Mouse (Mus musculus) megakaryocyte progenitor cell, adult 5-6 weeks (primary cell): ENCODE results near the gene Pbld2. TPM values are rescaled to one million over a fixed set of nuclear protein-coding genes. Genes with fewer than 3 reads are reported as not detected.
"Not testable (repeated sequence)": the region's sequence is repeated elsewhere in the genome, so short reads cannot be mapped to it uniquely, and the experiment has no call there.

Experiments
- ATAC-seq: replicated peaks from 2 replicates; pipeline ENCODE4 v1.8.0; 2016; ENCODE audit warnings: mild to moderate bottlenecking, moderate TSS enrichment, inconsistent platforms; ENCODE audit not compliant: poor library complexity
- total RNA-seq, 2 experiments: library from RNA; stranded (forward) in 1 of 2; stranded (reverse) in 1 of 2; fragments of 157-497, 149-512 nt in 1 of 2; fragments of 200-1000 nt in 1 of 2; gene quantifications; 2 replicates each; pipeline versions ENCODE4 v1.2.3 to v1.2.4; 2015 to 2017

Gene Pbld2
- total RNA-seq, 2 experiments from 2014 or later: not detected

DNA sequence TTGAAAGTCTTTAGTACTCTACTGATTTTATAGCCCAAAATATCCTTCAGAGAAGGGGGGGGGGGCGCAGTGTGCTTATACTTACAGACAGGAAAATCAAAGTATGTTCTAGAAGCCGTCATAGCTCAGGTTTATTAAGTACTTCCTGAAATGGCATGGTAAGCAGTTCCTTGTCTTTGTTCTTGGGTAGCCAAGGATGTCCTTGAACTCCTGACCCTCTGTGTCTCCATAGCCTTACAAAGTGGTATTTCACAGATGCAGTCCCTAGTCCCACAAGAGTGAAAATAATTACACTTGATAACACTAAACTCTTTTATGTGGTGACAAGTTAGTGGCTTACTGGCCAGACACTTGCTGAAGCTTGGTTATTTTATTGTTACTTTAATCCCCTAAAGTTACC is 901 bp downstream of the Pbld2 start:
- ATAC-seq: no peak

GRCm38 (mm10) chr10:63025491-63026011 is 1.4 kb downstream of the Pbld2 start:
- ATAC-seq: no peak

- ATAC-seq: no peak
Measured at GRCm38 (mm10) chr10:63026156-63026794, 2.2 kb downstream of the Pbld2 start.

GRCm38 (mm10) chr10:63026795-63027160 is 2.7 kb downstream of the Pbld2 start:
- no peak for ATAC-seq

GRCm38 (mm10) chr10:63027376-63028161 is 3.5 kb downstream of the Pbld2 start:
- no peak for ATAC-seq

DNA sequence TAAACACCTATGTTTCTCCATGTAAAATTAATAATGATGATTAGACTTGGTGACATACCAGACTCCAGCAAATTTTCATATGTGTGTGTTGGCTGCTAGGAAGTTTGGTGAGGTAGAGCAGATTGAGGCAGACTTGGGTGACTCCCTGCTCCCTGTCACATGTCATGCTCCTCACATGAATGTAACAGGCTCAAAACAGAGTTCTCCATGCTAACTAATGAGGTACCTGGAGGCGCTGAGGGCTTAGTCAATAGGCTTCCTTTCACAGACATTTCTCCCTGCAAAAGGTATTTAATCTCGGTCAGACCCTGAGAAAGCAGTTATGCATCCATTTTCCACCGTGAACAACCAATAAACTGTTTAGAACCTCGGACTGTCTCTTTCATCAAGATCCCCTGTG is 4.3 kb downstream of the Pbld2 start:
- ATAC-seq: no peak

GRCm38 (mm10) chr10:63032267-63032666 is 8.2 kb downstream of the Pbld2 start:
- no peak for ATAC-seq

DNA sequence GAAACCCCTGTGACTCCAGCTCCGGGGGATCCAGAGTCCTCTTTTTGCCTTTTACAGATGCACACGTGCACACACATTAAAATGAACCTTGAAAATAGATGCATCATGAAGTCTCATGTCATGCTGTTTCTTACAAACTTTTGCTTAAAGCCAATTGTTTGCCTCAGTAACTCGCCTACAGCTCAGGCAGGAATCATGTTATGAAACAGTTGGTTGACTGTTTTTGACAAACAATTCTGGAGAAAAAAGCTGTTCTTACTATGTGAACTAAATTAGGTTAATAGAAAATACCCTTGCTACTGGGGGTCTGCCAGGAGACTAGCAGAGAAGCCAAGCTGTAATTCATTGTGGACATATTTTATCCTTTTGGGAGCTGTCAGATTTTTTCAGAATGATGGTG is 8.8 kb downstream of the Pbld2 start:
- ATAC-seq: no peak

GRCm38 (mm10) chr10:63038571-63039320 is 14.6 kb downstream of the Pbld2 start:
- no peak for ATAC-seq

DNA sequence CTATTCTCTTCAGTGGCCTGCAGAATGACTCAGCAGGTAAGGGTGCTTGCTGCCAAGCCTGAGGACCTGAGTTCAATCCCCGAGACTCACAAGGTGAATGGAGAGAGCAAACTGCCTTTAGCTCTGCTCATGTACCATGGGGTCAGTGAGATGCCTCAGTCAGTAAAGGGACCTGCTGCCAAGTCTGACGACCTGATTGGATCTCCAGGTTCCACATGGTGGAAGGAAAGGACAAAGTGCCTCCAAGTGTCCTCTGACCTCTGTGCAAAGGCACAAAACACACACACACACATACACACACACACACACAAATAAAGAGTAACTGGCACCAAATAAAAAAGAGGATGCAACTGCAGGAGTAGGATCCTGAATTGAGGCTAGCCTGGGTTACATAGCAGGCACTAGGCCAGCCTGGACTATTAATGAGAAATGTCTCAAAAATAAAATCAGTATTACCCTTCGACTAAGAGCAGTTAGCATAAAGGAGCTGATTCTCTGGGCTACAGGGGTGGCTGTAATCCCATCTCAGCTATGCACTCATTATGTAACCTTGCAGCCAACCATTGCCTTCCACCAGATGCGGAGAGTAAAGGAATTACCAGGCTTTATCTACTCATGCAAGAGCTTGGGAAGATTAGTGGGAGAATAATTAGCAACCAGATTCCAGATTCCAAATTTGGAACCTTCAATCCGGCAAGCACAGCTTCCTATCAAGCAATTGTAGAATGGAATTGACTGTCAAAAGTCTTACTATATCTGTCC is 15.9 kb downstream of the Pbld2 start:
- ATAC-seq: no peak

- ATAC-seq: 0 out of 2 replicates have a peak, but pooled peaks have one; percentile 26
Measured at GRCm38 (mm10) chr10:63043154-63043553, 19.0 kb downstream of the Pbld2 start.

DNA sequence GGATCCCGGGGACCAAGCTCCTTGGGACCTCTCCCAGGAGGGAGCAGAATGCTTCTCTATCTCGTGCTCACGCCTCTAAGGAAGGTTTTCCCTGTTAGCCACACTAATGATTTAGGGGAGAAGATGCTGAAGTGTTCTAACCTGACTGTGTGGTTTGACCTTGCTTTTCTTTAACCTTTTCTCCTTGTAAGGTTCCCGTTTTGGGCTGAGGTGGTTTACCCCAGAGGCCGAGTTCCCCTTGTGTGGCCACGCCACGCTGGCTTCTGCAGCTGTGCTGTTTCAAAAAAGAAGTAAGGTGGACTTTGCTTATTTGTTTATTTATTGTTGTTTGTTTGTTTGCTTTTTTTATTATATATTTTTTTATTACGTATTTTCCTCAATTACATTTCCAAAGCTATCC is 23.6 kb downstream of the Pbld2 start:
- no peak for ATAC-seq

DNA sequence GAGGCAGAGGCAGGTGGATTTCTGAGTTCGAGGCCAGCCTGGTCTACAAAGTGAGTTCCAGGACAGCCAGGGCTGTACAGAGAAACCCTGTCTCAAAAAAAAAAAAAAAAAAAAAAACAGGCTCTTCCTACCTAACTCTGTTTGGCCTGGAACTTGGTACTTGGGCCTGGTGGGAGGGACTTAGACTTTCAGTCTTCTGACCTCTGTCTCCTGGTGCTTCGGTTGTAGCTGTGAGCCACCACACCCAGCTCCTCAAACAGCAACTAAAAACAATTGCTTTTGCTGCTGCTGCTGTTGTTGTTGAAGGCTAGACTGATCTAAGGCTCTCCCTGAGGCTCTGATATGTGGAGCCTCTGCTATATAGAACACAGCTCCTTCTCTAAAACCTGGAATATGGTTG is 25.0 kb downstream of the Pbld2 start:
- no peak for ATAC-seq

DNA sequence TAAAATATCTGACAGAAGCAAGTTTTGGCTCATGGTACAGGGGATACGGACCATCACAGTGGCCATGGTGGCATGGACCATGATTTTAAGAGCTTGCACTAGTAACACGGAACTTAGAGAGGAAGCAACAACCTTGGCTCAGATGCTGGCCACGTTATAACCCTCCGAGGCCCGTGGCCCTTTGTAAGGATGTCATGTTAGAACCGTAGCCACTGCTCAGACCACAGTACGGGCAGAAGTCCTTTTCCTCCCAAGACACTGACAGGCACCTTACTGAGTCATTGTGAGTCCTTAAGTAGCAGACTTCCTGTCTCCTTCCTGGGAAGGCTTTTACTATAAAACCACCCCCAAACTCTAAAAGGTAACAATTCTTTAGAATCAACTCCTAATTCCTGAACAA is 27.2 kb downstream of the Pbld2 start:
- ATAC-seq: no peak

DNA sequence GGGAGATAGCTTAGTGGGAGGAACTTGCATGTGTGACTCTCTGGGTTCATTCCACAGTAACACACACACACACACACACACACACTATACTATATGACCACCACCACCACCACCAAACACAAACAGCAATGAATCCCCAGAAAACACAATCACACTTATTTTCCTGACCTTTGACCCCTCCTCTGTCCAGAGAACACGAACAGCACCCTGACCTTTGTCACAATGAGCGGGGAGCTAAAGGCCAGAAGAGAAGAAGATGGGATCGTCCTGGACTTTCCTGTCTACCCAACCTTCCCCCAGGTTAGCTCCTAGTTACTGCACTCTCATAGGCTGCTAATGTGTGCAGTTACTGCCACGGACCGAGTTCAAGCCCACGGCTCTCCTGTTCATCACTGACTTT is 27.9 kb downstream of the Pbld2 start:
- no peak for ATAC-seq

DNA sequence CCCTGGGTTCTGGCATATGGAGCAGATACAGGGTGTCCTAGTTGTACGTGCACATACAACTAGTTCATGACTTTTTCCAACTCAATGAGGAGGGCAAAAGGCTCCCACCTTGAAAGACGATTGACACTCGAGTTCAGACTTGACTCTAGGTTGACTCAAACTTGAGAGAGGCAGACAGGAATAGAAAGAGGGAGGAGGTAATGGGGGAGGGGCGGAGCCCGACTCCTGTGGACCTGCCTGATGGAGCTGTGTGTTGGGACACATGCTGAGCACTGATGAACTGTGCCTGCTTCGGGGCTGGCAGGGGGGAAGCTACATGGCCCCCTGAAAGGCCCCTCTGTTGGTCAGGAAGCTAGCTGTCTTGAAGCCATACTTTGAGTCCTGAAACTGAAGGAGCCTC is 28.9 kb downstream of the Pbld2 start:
- no peak for ATAC-seq

- not testable (repeated sequence) for ATAC-seq
Measured at GRCm38 (mm10) chr10:63054071-63054470, 30.0 kb downstream of the Pbld2 start.

- no peak for ATAC-seq
Measured at GRCm38 (mm10) chr10:63054586-63054985, 30.5 kb downstream of the Pbld2 start.

GRCm38 (mm10) chr10:63056966-63057750 is 33.0 kb downstream of the Pbld2 start:
- no peak for ATAC-seq

DNA sequence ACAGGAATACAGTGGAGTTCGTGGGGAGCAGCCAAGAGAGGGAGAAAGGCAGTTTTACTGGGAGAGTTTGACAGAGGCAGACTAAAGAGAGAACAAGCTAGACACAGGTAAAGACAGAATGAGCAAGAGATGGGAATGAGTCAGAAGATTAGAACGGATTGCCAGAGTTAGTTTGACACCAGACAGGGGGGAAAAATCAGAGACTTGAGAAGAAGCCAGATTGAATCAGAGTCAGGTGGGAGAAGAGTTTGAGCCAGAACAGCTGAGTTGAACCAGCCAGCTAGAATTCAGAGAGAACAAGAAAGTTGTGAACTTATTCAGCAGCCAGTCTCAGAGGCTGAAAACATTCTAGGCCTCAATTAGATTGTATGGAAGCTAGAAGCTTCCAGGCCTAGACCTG is 35.7 kb downstream of the Pbld2 start, which contains the start of gene Pbld1:
Gene Pbld1 (plus strand): TSS at position 301 of the 400 bp plus-strand sequence.
- no peak for ATAC-seq
